Mouse (Mus musculus) C2C12 (cell line): Measurements from ENCODE around the gene Vwce. TPM values are rescaled to one million over a fixed set of nuclear protein-coding genes. Genes with fewer than 3 reads are reported as not detected.

ENCODE experiments used
- H3K27me3 ChIP-seq: one replicate; pipeline ENCODE4 v1.6.1; 2011; ENCODE audit not compliant: control insufficient read depth, insufficient read depth, insufficient read length
- H3K36me3 ChIP-seq: one replicate; pipeline ENCODE4 v1.6.1; 2011; ENCODE audit not compliant: control insufficient read depth, insufficient read depth
- H3K4me3 ChIP-seq: one replicate; pipeline ENCODE4 v1.5.1; 2011; ENCODE audit warnings: mild to moderate bottlenecking, control low read depth; ENCODE audit not compliant: poor library complexity, insufficient read depth, severe bottlenecking
- H3K79me2 ChIP-seq: one replicate; pipeline ENCODE4 v1.6.1; 2011; ENCODE audit not compliant: control insufficient read depth, insufficient read depth
- H3K79me3 ChIP-seq: one replicate; pipeline ENCODE4 v1.6.1; 2011; ENCODE audit warnings: low read depth, control low read depth
- H3ac ChIP-seq: one replicate; pipeline ENCODE3; 2011; ENCODE audit warnings: low read depth; ENCODE audit not compliant: control insufficient read depth, insufficient read length
- CEBPB ChIP-seq: IDR thresholded peaks from one replicate; pipeline ENCODE4 v1.6.1; 2011; ENCODE audit warnings: low read depth, mild to moderate bottlenecking, control low read depth, moderate library complexity
- CTCF ChIP-seq: IDR thresholded peaks from one replicate; pipeline ENCODE4 v1.5.1; 2011; ENCODE audit not compliant: control insufficient read depth, insufficient read depth, insufficient read length
- FOSL1 ChIP-seq: IDR thresholded peaks from one replicate; pipeline ENCODE4 v1.8.0; 2011; ENCODE audit warnings: mild to moderate bottlenecking, low read length; ENCODE audit not compliant: poor library complexity, insufficient read depth, severe bottlenecking
- MAX ChIP-seq: IDR thresholded peaks from one replicate; pipeline ENCODE4 v1.6.1; 2011; ENCODE audit warnings: mild to moderate bottlenecking, control low read depth
- MYOD1 ChIP-seq: IDR thresholded peaks from one replicate; pipeline ENCODE4 v1.6.1; 2011; ENCODE audit warnings: low read depth; ENCODE audit not compliant: control insufficient read depth, insufficient read length
- MYOG ChIP-seq: IDR thresholded peaks from one replicate; pipeline ENCODE4 v1.6.1; 2011; ENCODE audit not compliant: control insufficient read depth, insufficient read length; ENCODE audit errors: extremely low read depth
- USF1 ChIP-seq: IDR thresholded peaks from one replicate; pipeline ENCODE4 v1.6.1; 2011; ENCODE audit warnings: low read depth, mild to moderate bottlenecking, control low read depth, moderate library complexity
- polyA plus RNA-seq: library from polyadenylated mRNA; unstranded; fragments of >200 nt; fragmentation: generic; extraction: Trizol; gene quantifications from one replicate; pipeline ENCODE4 v1.2.1, GENCODE M21; 2012; ENCODE audit warnings: missing spikeins

Gene Vwce
- polyA plus RNA-seq, 1 experiment = 0.11 TPM

DNA sequence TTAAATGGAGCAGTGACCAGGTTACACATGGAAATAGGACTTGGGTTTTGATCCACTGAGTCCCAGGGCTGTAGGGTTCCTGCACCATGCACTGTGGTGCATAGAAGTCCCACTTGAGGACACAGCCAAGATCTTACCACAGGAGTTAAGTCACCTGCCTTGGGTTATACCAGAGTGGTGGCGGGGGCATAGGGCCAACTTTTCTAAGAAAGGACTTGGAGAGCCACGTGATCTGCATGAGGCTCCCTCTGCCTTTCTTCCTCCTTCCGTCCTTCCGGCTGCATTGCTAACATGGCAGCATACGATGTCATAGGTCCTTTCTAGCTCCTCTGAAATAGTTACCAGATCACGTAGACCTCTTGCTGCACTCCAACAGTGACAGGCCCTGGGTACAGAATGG lies 81.5 kb downstream of the Vwce start:
- no peaks in the 10 kb centered on the region for H3K79me3 ChIP-seq
- no peaks in the 10 kb centered on the region for H3K27me3 ChIP-seq
- H3ac ChIP-seq = no peak overlapping the region
- H3K4me3 ChIP-seq = no peak overlapping the region
- TF ChIP-seq FOSL1 (no peak), MAX (no peak), CEBPB (no peak), CTCF (no peak), MYOG (no peak), MYOD1 (no peak), USF1 (no peak)
- no peaks in the 10 kb centered on the region for H3K79me2 ChIP-seq
- H3K36me3 ChIP-seq = peaks cover 25% of the 10 kb centered on the region

Other genes with a start within 250 kb of the Vwce start
- 0.23 TPM for gene Syt7, start 245.1 kb upstream of the Vwce start, polyA plus RNA-seq
- gene Lrrc10b, start 176.7 kb upstream of the Vwce start, polyA plus RNA-seq = 0.07 TPM
- gene Ppp1r32, start 151.3 kb upstream of the Vwce start, polyA plus RNA-seq = 0.04 TPM
- gene Cpsf7, start 108.9 kb upstream of the Vwce start, polyA plus RNA-seq = 26.5 TPM
- gene Sdhaf2, start 108.1 kb upstream of the Vwce start, polyA plus RNA-seq = 35.4 TPM
- 25.2 TPM for gene Tmem216, start 78.0 kb upstream of the Vwce start, polyA plus RNA-seq
- 21.0 TPM for gene Cyb561a3, start 57.0 kb upstream of the Vwce start, polyA plus RNA-seq
- 39.2 TPM for gene Tmem138, start 56.9 kb upstream of the Vwce start, polyA plus RNA-seq
- 513 TPM for gene Ddb1, start 28.9 kb upstream of the Vwce start, polyA plus RNA-seq
- 15.7 TPM for gene Tkfc, start 28.6 kb upstream of the Vwce start, polyA plus RNA-seq
- gene Pga5, start 43.9 kb downstream of the Vwce start, polyA plus RNA-seq = not detected
- 21.9 TPM for gene Vps37c, start 54.5 kb downstream of the Vwce start, polyA plus RNA-seq
- 0.04 TPM for gene Cd5, start 104.8 kb downstream of the Vwce start, polyA plus RNA-seq
- gene Cd6, start 195.8 kb downstream of the Vwce start, polyA plus RNA-seq = 0.30 TPM
- 6.3 TPM for gene Slc15a3, start 205.5 kb downstream of the Vwce start, polyA plus RNA-seq
- 130 TPM for gene Tmem132a, start 235.7 kb downstream of the Vwce start, polyA plus RNA-seq
- gene Tmem109, start 247.8 kb downstream of the Vwce start, polyA plus RNA-seq = 141 TPM